Mouse (Mus musculus) kidney, embryonic 14.5 days (tissue): Measurements from ENCODE around the gene Ccdc170. TPM values are rescaled to one million over a fixed set of nuclear protein-coding genes. Genes with fewer than 3 reads are reported as not detected.

Experiments used
- ATAC-seq: fragments of 200-750 bp; cut with Nextera tagmentation; 2 replicates; pipeline ENCODE4 v1.8.0; 2017; ENCODE audit warnings: moderate number of reproducible peaks, mild to moderate bottlenecking, moderate TSS enrichment, moderate library complexity; ENCODE audit not compliant: low FRiP score, low TSS enrichment
- H3K27ac ChIP-seq: fragments of 300-500 bp; sonication (generic); 2 replicates; pipeline ENCODE4 v1.5.1; 2014; ENCODE audit warnings: low read depth, mild to moderate bottlenecking, low read length, moderate library complexity, mixed read lengths
- H3K27me3 ChIP-seq: fragments of 300-500 bp; sonication (generic); 2 replicates; pipeline ENCODE4 v1.6.1; 2014; ENCODE audit warnings: mild to moderate bottlenecking, low read length; ENCODE audit not compliant: control insufficient read depth, insufficient read depth
- H3K36me3 ChIP-seq: fragments of 300-500 bp; sonication (generic); 2 replicates; pipeline ENCODE4 v1.6.1; 2014; ENCODE audit warnings: low read length, mixed read lengths; ENCODE audit not compliant: control insufficient read depth, insufficient read depth
- H3K4me1 ChIP-seq: fragments of 300-500 bp; sonication (generic); 2 replicates; pipeline ENCODE4 v1.6.1; 2014; ENCODE audit warnings: low read length, mixed read lengths; ENCODE audit not compliant: control insufficient read depth, insufficient read depth
- H3K4me2 ChIP-seq: fragments of 300-500 bp; sonication (generic); replicated peaks from 2 replicates; pipeline ENCODE4 v1.6.1; 2014; ENCODE audit warnings: low read depth, mild to moderate bottlenecking, low read length
- H3K4me3 ChIP-seq: fragments of 300-500 bp; sonication (generic); 2 replicates; pipeline ENCODE4 v1.5.1; 2014; ENCODE audit warnings: mild to moderate bottlenecking, low read length
- H3K9ac ChIP-seq: fragments of 300-500 bp; sonication (generic); 2 replicates; pipeline ENCODE4 v1.6.1; 2014; ENCODE audit warnings: low read depth, mild to moderate bottlenecking, low read length, moderate library complexity
- H3K9me3 ChIP-seq: fragments of 300-500 bp; sonication (generic); 2 replicates; pipeline ENCODE4 v1.6.1; 2016; ENCODE audit warnings: low read length; ENCODE audit not compliant: control insufficient read depth
- WGBS: fragments of 180-500 bp; shearing (Covaris S2); extraction: QIAGEN DNeasy Blood & Tissue Kit; methylation state at CpG from one replicate; pipeline ENCODE4 v1.1.7; 2014; 5-methylcytosine and 5-hydroxymethylcytosine counted together
- polyA plus RNA-seq: library from polyadenylated mRNA; unstranded; fragments of >200 nt; fragmentation: Nextera tagmentation; extraction: Ambion mirVana; gene quantifications from 2 replicates; pipeline ENCODE4 v1.2.1, GENCODE M21; 2014

Gene Ccdc170
- polyA plus RNA-seq, 1 experiment from 2014 or later: 1.0 TPM

DNA sequence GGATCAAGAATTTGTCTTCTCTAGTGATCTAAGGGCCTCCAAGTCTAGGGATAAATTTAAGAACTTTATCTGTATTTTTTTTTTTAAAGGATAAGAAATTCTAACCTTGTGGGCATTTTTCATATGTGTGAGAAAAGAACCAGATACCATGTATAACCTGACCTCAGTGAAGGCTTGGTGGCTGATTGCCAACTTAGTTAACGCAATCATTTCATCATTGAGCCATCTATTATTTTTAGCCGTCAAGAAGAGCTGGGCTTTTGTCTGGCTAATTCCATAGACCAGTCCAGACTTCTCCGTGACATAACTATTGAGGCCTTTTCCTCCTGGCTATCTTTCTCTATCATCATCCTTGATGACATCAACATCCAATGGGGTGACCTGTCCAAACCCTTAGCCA, 6.9 kb upstream of the Ccdc170 start:
- H3K4me1 ChIP-seq: no peaks in the 10 kb centered on the region

GRCm38 (mm10) chr10:4476604-4477003, 5.7 kb upstream of the Ccdc170 start:
- no peak for ATAC-seq
- WGBS: 91% methylated on average over 5 of the region's 5 CpGs
- Histone ChIP-seq H3K27ac (no peak overlapping the region), H3K36me3 (no peaks in the 10 kb centered on the region), H3K4me1 (no peaks in the 10 kb centered on the region), H3K9ac (no peak overlapping the region), H3K4me2 (no peak overlapping the region), H3K27me3 (no peaks in the 10 kb centered on the region), H3K9me3 (no peaks in the 10 kb centered on the region), H3K4me3 (no peak overlapping the region)

More for the DNA sequence above, 6.9 kb upstream of the Ccdc170 start:
- no peaks in the 10 kb centered on the region for H3K27me3 ChIP-seq
- H3K36me3 ChIP-seq: no peaks in the 10 kb centered on the region
- ATAC-seq: no peak
- H3K4me3 ChIP-seq: no peak overlapping the region
- no peak overlapping the region for H3K4me2 ChIP-seq
- H3K9me3 ChIP-seq: no peaks in the 10 kb centered on the region
- 92% methylated on average over 3 of the region's 3 CpGs for WGBS
- H3K27ac ChIP-seq: no peak overlapping the region
- H3K9ac ChIP-seq: no peak overlapping the region

GRCm38 (mm10) chr10:4480929-4481328, 1.4 kb upstream of the Ccdc170 start:
- Histone ChIP-seq H3K27ac (no peak overlapping the region), H3K9ac (no peak overlapping the region), H3K4me3 (no peak overlapping the region), H3K9me3 (no peaks in the 10 kb centered on the region), H3K27me3 (no peaks in the 10 kb centered on the region), H3K4me1 (peaks cover 4% of the 10 kb centered on the region; the same call in 1 of the 2 replicates), H3K36me3 (no peaks in the 10 kb centered on the region), H3K4me2 (no peak overlapping the region)
- WGBS: 43% methylated on average over 3 of the region's 3 CpGs
- ATAC-seq: no peak

DNA sequence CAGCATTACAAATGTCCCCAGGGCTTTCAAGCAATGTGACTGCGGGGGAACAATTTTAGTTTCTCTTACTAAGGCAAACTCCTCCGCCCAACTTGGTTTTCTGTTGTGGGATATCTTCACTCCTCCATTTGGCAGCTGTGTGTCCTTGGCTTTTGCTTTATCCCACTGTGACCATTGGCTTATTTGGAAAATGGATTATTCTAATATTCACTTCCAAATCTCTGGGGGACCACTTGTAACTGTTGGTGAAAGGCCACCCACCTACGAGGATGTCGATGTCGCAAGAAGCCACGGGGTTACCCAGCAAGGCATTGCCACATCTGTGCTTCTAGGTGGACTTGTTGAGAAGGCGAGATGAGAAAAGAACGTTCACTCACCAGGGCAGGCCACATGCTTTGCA, 607 bp upstream of the Ccdc170 start:
- Histone ChIP-seq H3K4me3 (no peak overlapping the region), H3K27ac (no peak overlapping the region), H3K27me3 (no peaks in the 10 kb centered on the region), H3K4me2 (no peak overlapping the region), H3K36me3 (no peaks in the 10 kb centered on the region), H3K4me1 (peaks cover 4% of the 10 kb centered on the region; the same call in 1 of the 2 replicates), H3K9ac (no peak overlapping the region), H3K9me3 (no peaks in the 10 kb centered on the region)
- 87% methylated on average over 8 of the region's 8 CpGs for WGBS
- ATAC-seq: no peak

GRCm38 (mm10) chr10:4483848-4484247, 1.5 kb downstream of the Ccdc170 start:
- Histone ChIP-seq H3K9ac (no peak overlapping the region), H3K4me3 (no peak overlapping the region), H3K4me1 (peaks cover 4% of the 10 kb centered on the region; the same call in 1 of the 2 replicates), H3K9me3 (no peaks in the 10 kb centered on the region), H3K36me3 (no peaks in the 10 kb centered on the region), H3K27ac (no peak overlapping the region), H3K27me3 (no peaks in the 10 kb centered on the region), H3K4me2 (no peak overlapping the region)
- no peak for ATAC-seq
- WGBS: 86% methylated on average over 1 of the region's 1 CpGs

DNA sequence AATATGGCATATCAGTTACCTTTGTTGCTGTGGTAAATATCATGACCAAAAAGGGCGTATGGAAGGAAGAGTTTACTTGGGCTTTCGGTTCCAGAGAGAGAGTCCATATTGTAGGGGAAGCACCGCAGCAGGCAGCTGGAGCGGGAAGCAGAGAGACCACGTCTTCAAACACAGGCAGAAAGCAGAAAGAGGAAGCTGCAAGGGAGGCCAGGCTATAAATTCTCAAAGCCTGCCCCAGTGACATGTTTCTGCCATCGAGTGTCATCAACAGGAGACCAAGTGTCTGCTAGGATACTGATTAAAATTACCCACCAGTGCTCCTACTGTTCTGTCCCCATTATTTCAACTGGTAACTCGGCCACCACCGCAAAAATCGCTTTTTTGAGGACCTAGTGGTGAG, 2.7 kb downstream of the Ccdc170 start:
- H3K27me3 ChIP-seq: no peaks in the 10 kb centered on the region
- no peak overlapping the region for H3K9ac ChIP-seq
- H3K9me3 ChIP-seq: no peaks in the 10 kb centered on the region
- ATAC-seq: no peak
- no peak overlapping the region for H3K27ac ChIP-seq
- H3K4me2 ChIP-seq: no peak overlapping the region
- H3K4me1 ChIP-seq: peaks cover 4% of the 10 kb centered on the region; the same call in 1 of the 2 replicates
- no peaks in the 10 kb centered on the region for H3K36me3 ChIP-seq
- WGBS: 66% methylated on average over 9 of the region's 9 CpGs
- no peak overlapping the region for H3K4me3 ChIP-seq

DNA sequence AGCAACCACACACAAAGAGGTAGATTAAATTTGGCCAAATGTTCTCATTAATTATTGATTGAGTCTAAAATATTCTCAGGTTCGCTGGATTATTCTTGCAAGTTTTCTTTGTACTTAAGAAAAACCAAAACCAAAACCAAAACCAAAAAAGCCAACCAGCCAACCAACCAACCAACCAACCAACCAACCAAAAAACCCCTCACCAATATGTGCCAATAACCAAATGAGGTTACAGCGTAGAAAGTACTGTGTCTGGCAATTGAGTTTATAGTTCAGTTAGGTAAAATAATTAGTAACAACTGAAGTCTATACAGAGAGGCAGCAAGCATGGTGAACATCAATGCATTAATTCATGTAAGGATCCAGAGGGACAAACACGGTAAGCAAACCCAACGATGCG, 7.6 kb downstream of the Ccdc170 start:
- no peaks in the 10 kb centered on the region for H3K9me3 ChIP-seq
- H3K4me2 ChIP-seq: no peak overlapping the region
- 77% methylated on average over 5 of the region's 5 CpGs for WGBS
- ATAC-seq: no peak
- H3K4me3 ChIP-seq: no peak overlapping the region
- H3K27me3 ChIP-seq: no peaks in the 10 kb centered on the region
- no peaks in the 10 kb centered on the region for H3K36me3 ChIP-seq
- peak overlapping the region; percentile 56; the same call in 1 of the 2 replicates for H3K27ac ChIP-seq
- H3K9ac ChIP-seq: no peak overlapping the region
- no peaks in the 10 kb centered on the region for H3K4me1 ChIP-seq

GRCm38 (mm10) chr10:4491281-4491680, 9.0 kb downstream of the Ccdc170 start:
- WGBS: 56% methylated on average over 2 of the region's 3 CpGs
- Histone ChIP-seq H3K27me3 (no peaks in the 10 kb centered on the region), H3K9ac (no peak overlapping the region), H3K27ac (no peak overlapping the region), H3K9me3 (no peaks in the 10 kb centered on the region), H3K4me3 (no peak overlapping the region), H3K4me1 (no peaks in the 10 kb centered on the region), H3K4me2 (no peak overlapping the region), H3K36me3 (no peaks in the 10 kb centered on the region)
- no peak for ATAC-seq

GRCm38 (mm10) chr10:4492045-4492444, 9.7 kb downstream of the Ccdc170 start:
- Histone ChIP-seq H3K4me1 (no peaks in the 10 kb centered on the region), H3K4me3 (no peak overlapping the region), H3K9me3 (no peaks in the 10 kb centered on the region), H3K27me3 (no peaks in the 10 kb centered on the region), H3K36me3 (no peaks in the 10 kb centered on the region), H3K9ac (no peak overlapping the region), H3K27ac (no peak overlapping the region), H3K4me2 (no peak overlapping the region)
- WGBS: 71% methylated on average over 1 of the region's 1 CpGs
- no peak for ATAC-seq
